Mouse (Mus musculus) small intestine, adult 2 months (tissue): ENCODE measurements around the gene Olfr1393.

Experiments
- CTCF ChIP-seq: fragments of 200-500 bp; IDR thresholded peaks from 2 replicates; pipeline ENCODE4 v1.5.1; 2012; ENCODE audit warnings: low read depth, mild to moderate bottlenecking, control low read depth, inconsistent platforms, low read length, moderate library complexity, mixed read lengths; ENCODE audit not compliant: insufficient replicate concordance, insufficient read length; ENCODE audit errors: extremely low read depth
- POLR2A ChIP-seq: fragments of 200-500 bp; IDR thresholded peaks from 2 replicates; pipeline ENCODE4 v1.6.1; 2012; ENCODE audit warnings: low read depth, mild to moderate bottlenecking, control low read depth, inconsistent platforms, low read length, moderate library complexity

DNA sequence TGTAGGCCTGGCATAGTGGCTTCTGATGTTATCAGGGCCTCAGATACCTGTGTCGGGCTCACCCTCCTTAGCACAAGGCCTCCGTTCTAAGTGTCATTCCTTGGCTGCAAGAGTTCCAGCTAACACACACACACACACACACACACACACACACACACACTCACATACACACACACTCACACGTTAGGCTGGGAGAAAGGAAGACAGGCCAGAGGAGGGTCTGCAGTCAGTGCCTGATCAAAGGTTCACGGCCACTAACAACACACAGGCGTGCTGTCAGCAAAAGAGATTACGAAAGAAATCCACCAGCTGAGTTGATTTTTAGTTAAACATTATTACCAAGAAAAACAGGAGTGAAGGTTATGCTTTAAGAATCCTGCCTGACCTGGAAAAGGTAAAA is 11.4 kb upstream of the Olfr1393 start:
- no peak for TF ChIP-seq POLR2A
- no peak for TF ChIP-seq CTCF
